Mouse (Mus musculus) bone marrow, adult 2 months (tissue): ENCODE measurements around the gene Mybpc3.

Experiments
- CTCF ChIP-seq: fragments of 200-500 bp; IDR thresholded peaks from 2 replicates; pipeline ENCODE4 v1.5.1; 2011; ENCODE audit warnings: low read length, control low read depth; ENCODE audit not compliant: control insufficient read depth, insufficient read depth
- POLR2A ChIP-seq: fragments of 200-500 bp; IDR thresholded peaks from 2 replicates; pipeline ENCODE4 v1.6.1; 2011; ENCODE audit warnings: low read depth, mild to moderate bottlenecking, control low read depth, low read length, borderline replicate concordance; ENCODE audit not compliant: control insufficient read depth

- no peak for TF ChIP-seq CTCF
- no peak for TF ChIP-seq POLR2A
Observed at GRCm38 (mm10) chr2:91115578-91115970, 2.4 kb upstream of the Mybpc3 start.
